Mouse (Mus musculus) cerebellum, postnatal 4 days (tissue): ENCODE measurements around the gene Ghrl.
A peak's percentile ranks its signal among the peaks of the same experiment; 100 is the strongest.
"Not testable (repeated sequence)": the region's sequence is repeated elsewhere in the genome, so short reads cannot be mapped to it uniquely, and the experiment has no call there.

Source experiments
- DNase-seq, 2 experiments: peaks; one replicate each; pipeline ENCODE4 v3.0.0; 2022; ENCODE audit warnings: low spot score in 2 of 2, mixed read lengths in 1 of 2

The Ghrl gene

GRCm38 (mm10) chr6:113696582-113697221 is 23.0 kb downstream of the Ghrl start, which contains the start of gene Tatdn2:
Tatdn2 (plus strand) TSS chr6:113697050.
- DNase-seq = peak; percentile 91

DNA sequence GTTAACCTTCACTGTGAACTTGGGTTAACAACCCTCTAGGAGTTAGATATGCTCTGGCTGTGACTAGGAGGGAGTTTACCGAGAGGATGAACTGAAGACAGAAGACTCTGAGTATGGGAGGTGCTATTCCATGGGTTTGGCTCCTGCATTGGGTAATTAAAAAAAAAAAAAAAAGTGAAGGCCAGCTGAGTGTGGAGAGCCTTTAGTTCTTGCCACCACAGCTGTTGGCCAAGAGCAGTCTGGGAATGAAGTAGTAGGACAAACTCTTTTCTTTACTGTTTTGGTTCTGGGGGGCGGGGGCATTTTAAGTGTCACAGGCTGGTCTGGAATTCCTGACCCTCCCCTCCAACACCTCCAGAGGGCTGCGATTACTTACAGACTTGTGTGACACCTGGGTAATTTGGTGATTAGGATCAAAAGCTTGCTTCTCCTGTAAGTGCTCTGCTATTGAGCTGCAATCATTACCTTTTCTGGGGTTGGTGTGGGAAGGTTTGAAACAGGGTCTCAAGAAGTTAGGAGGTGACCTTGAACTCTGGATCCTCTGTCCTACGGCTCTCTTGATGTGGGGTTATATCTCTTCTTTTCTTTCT is 23.8 kb downstream of the Ghrl start:
- no peak for DNase-seq

DNA sequence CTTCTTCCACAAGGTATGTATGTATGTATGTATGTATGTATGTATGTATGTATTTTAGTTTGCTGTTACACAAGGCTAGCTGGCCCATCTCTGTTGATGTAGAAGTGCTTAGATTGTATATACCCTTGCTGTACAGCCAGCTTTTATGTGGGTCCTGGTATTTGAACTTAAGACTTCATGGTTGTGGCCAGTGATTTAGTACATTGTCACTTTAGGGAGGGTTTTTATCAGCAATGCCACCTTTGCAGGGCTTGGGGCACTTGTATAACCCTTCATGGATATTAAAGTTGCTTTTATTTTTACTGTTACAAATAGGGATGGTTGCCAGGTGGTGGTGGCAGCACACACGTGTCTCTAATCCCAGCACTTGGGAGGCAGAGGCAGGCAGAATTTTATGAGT is 24.5 kb downstream of the Ghrl start:
- DNase-seq = no peak

GRCm38 (mm10) chr6:113693377-113693776 is 26.3 kb downstream of the Ghrl start:
- DNase-seq = no peak

DNA sequence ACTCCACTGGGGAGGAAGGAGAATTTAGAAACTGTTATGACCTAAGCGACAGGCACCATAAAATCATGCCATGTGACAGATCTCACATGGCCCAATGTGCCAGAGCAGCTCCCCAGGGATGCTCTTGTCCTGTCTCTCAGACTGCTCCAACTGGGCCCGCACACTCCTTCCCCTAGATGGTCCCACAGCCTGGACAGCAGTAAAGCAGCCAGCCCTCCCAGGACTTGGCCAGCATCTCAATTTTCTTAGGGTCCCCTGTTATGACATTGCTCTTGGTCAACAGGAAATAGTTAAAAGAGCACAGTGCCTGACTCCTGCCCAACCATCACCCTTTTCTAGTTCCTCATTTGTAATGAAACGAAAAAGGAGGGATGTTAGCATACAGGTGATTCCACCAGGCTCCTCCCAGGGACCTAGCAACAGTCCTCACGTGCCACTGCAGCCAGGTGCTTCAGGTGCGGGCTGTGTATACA is 27.0 kb downstream of the Ghrl start:
- no peak for DNase-seq

- no peak for DNase-seq
These were observed 28.6 kb downstream of the Ghrl start for GRCm38 (mm10) chr6:113691084-113691462.

GRCm38 (mm10) chr6:113690400-113691083 is 29.1 kb downstream of the Ghrl start:
- DNase-seq = no peak

GRCm38 (mm10) chr6:113690008-113690399 is 29.7 kb downstream of the Ghrl start:
- DNase-seq = no peak

GRCm38 (mm10) chr6:113686551-113687125 is 33.0 kb downstream of the Ghrl start:
- DNase-seq = no peak

- DNase-seq = no peak
These were observed 36.4 kb downstream of the Ghrl start for GRCm38 (mm10) chr6:113683081-113683825.

- peak; percentile 53 to 73 for DNase-seq
These were observed 38.4 kb downstream of the Ghrl start for GRCm38 (mm10) chr6:113681271-113681670.

- DNase-seq = no peak
These were observed 39.6 kb downstream of the Ghrl start for GRCm38 (mm10) chr6:113679993-113680566.

DNA sequence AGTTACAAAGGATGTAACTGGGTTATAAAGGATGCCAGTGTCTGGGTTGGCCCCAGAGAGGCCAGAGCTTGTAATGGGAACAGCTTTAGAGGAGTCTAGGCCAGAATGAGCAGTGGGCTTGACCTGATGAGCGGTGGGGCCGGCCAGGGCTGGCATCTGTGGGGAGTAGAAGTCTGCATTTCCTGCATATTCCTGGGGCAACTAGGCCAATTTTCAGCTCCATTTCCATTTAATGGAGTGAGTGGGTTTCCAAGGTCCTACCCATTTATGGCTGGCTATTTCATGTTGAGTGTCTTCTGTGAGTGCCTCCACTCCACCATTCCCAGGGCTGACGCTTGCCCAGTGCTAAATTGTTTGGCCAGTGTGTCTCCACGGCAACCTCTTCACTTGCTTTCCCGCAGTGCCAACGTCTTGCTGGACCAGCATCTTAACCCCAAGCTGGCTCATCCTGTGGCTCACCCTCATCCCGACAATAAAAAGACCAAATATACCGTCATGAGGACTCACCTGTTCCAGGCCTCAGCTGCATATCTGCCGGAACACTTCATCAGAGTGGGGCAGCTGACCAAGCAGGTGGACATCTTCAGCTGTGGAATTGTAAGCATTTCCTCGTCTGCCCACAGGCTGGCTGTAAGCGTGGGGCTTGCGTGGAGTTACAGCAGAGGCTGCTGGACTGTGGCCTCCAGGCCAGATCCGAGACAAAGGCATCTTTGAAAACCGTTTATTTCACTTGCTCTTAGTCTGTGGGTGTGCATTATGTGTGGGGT is 41.3 kb downstream of the Ghrl start:
- DNase-seq = no peak

GRCm38 (mm10) chr6:113677070-113677734 is 42.5 kb downstream of the Ghrl start:
- no peak for DNase-seq

DNA sequence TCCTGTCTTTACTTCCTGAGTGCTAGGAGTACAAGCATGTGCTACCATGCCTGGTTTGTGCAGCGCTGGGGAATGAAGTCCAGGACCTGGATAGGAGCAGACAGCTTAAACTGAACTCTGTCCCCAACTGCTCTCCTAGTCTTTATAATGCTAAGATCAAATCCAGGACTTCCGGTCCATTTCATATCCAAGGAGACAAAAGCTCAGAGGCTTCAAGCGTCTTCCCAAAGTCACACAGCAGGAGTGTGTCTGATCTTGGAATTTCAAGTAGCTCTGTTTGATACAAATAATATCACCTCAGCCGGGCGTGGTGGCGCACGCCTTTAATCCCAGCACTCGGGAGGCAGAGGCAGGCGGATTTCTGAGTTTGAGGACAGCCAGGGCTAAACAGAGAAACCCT is 43.7 kb downstream of the Ghrl start:
- no peak for DNase-seq

- no peak for DNase-seq
These were observed 44.4 kb downstream of the Ghrl start for GRCm38 (mm10) chr6:113675234-113675633.

DNA sequence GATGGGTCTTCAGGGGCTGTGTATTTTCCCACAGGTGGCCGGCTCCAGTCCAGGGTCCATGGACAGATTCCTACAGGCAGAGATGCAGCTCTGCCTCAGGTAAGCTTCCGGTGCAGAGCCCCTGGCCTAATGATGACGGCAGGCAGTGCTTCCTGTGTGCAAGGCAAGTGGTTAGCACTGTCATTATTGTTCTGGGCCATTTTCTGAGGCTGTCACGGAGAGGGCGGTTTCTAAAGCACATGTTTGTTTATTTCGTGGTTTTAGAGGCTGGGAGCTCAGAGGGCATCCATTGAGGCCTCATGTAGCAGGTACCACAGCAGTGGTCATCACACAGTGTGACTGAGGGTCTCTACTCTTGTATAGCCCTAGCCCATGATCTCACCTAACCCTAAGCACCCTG is 46.7 kb downstream of the Ghrl start:
- DNase-seq = no peak

DNA sequence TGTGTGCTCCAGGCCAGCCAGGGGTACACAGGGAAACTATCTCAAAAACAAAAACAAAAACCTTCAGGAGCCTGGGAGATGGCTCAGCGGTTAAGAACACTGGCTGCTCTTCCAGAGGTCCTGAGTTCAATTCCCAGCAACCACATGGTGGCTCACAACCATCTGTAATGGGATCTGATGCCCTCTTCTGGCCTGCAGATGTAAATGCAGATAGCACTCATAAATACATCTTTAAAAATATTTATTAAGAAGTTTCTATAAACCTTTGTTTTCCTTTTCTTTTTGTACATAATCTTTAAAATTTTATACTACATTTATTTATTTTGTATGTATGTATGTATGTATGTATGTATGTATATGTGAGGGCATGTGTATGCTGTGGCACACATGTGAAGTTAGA is 47.7 kb downstream of the Ghrl start:
- DNase-seq = not testable (repeated sequence)

- DNase-seq = no peak
These were observed 49.9 kb downstream of the Ghrl start for GRCm38 (mm10) chr6:113669821-113670220.
